Mouse (Mus musculus): Measurements from ENCODE around the gene Krt222.
"Not testable (repeated sequence)": the region's sequence is repeated elsewhere in the genome, so short reads cannot be mapped to it uniquely, and the experiment has no call there.

The Krt222 gene

GRCm38 (mm10) chr11:99243820-99244374 lies at the start of gene Krt222:
Gene Krt222, minus strand, starts transcription at chr11:99244085.
- DNase-seq, result no peak

- peak; percentile 46 to 52 for DNase-seq
These were observed 49.0 kb upstream of the Krt222 start for GRCm38 (mm10) chr11:99292846-99293245.

GRCm38 (mm10) chr11:99284833-99285312 lies 41.0 kb upstream of the Krt222 start, which contains the start of gene Krt24:
Gene Krt24, minus strand, starts transcription at chr11:99285262.
- DNase-seq, result no peak

DNA sequence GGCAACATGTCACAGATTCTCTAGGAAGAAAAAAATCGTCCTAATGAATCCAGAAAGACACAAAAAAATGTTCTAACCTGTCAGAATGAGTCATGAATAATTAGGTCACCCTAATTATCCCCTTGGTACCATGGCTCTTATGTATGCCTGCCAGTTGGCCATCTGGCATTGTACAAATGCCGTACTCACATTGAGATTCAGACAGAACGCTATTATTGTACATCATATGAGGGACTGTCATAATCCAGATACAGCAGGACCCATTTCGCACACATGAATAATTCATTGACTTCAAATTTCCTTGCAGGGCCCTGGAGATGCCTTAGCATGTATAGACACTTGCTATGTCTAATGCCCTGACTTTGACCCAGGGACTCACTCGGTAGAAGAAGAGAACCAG lies 40.1 kb upstream of the Krt222 start:
- no peak for DNase-seq

- no peak for DNase-seq
These were observed 39.4 kb upstream of the Krt222 start for GRCm38 (mm10) chr11:99283334-99283733.

DNA sequence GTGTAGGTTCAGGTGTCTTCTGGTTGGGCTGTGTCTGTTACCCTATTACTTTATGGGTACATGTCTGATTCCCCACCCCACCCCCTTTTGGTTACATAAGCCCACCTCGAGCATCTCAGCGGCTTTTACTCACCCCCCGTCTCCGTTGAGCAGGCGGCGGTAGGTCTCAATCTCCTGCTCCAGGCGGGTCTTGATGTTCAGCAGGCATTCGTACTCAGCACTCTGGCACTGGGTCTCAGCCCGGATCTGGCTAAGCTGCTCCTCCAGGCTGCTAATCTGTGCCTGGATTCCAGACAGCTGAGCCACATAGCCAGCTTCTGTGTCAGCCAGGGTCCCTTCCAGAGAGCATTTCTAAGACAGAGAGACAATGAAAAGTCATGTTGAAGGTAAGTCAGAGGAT lies 37.2 kb upstream of the Krt222 start:
- no peak for DNase-seq

GRCm38 (mm10) chr11:99279986-99280385 lies 36.1 kb upstream of the Krt222 start:
- DNase-seq, result no peak

DNA sequence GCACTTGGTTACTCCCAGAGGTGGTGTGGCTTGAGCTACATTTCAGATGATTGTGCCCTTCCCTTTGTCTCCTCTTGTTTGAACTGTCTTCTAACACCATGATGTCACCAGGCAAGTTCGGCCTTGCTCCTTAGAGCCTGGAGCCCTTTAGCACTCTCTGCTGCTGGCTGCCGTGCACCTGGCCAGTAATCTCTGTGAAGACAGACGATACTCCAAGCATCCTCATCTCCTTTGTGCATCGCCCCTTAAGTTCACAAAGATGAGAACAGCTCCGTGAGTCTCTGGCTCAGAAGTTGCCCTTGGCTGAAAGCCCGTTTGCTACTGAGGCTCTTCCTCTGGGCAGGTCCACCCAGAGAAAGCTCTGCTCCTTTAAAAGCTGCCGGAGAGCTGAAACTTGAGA lies 32.9 kb upstream of the Krt222 start:
- no peak for DNase-seq

- DNase-seq, result no peak
These were observed 31.7 kb upstream of the Krt222 start for GRCm38 (mm10) chr11:99275624-99276023.

DNA sequence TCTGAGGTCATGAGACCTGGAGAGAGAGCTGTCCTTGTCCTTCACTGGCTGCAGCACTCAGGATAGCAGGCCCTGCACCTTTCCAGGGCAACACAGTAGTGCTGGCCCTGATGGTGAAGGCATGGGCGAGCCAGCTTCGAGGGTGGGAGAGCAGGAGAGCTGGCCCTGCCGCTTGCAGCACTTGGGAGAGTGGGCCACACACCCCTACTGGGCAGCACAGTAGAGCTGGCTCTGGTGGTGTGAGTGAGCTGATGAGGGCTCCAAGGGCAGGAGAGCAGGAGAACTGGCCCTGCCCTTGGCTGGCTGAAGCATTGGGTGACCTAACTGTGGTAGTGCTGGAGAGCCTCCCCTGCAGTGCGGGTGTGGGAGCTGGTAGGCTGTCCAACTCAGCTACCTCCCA lies 28.8 kb upstream of the Krt222 start:
- DNase-seq, result no peak

DNA sequence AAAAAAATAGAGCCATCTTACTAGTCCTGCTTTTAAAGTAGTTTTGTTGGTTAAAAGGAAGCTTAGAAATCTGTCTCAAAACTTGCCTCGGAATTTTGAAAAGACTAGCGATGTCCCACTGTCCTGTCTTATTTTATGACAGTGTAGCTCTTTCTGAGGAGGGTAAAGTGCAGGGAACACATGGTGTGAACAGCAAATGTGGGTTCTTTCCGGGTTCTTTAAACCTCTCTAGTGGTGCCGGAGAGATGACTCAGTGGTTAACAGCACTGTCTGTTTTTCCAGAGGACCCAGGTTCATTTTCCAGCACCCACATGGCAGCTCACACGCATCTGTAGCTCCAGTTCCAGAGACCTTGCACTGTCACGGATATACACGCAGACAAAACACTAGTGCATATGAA lies 25.3 kb upstream of the Krt222 start:
- no peak for DNase-seq

- no peak for DNase-seq
These were observed 21.9 kb upstream of the Krt222 start for GRCm38 (mm10) chr11:99265796-99266195.

DNA sequence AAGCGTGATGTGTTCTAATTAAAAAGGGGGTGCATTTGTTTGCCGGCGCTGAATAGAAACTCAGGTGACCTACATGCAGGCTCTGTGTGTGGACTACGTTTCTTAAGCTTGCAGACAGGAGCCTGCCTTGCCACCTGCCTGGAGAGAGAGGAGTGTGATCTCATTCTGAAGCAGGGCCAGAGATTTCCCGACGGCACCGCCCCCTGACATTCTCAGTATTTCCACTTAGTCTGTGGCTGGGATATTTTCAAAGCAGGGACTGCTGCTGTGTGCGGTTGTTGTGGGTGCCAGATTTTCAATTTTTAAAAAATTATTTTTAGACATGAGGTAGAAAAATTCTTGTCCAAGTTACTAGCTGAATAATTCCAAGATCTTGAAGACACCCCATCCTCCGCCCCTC lies 21.3 kb upstream of the Krt222 start:
- DNase-seq, result no peak

DNA sequence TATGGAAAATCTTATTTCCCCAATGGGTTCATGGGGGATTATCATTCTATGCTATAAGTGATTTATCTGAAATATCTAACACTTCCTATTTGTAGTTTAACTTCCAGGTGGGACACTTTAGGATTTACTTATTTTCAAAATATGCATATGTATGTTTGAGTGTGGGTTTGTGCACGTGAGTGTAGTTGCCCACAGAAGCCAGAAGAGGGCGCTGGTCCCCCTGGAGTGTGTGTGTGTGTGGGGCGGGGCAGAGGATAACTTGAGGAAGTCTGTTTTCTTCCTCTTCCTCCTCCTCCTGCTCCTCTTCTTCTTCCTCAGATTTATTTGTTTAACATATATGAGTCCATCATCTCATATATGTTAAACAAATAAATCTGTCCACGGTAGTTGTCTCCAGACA lies 12.3 kb upstream of the Krt222 start:
- DNase-seq, result no peak

GRCm38 (mm10) chr11:99255316-99255715 lies 11.4 kb upstream of the Krt222 start:
- DNase-seq, result peak; percentile 10 to 21

DNA sequence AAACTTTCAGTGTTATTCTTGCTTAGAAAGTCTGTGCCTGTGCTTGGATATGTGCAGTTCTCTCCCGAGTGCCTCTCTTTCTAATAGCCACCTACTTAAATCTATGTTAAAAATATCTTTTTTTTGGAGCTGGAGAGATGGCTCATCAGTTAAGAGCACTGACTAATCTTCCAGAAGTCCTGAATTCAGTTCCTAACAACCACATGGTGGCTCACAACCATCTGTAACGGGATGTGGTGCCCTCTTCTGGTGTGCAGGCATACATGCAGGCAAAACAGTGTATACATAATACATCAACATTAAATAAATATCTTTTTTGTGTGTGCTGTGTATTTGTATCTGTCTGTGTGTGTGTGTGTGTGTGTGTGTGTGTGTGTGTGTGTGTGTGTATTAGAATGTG lies 10.0 kb upstream of the Krt222 start:
- no peak for DNase-seq

DNA sequence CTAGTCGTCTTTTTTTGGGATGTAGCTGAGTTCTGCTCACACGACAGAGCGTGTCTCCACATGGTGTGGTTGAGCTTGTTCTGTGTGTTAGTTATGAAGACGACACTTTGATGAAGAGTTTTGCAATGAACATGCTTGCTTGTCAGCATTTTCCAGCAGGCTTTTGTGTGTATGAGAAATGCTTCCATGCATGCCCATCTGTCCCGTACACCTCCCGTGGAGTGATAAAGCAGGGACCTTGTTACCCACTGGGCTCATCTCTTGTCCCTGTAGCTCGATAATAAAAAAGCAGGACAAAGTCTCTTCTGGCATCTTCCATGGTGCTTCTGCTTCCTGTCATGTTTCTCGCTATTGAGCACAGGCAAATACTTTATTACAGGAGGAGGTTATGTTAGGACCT lies 8.8 kb upstream of the Krt222 start:
- no peak for DNase-seq

DNA sequence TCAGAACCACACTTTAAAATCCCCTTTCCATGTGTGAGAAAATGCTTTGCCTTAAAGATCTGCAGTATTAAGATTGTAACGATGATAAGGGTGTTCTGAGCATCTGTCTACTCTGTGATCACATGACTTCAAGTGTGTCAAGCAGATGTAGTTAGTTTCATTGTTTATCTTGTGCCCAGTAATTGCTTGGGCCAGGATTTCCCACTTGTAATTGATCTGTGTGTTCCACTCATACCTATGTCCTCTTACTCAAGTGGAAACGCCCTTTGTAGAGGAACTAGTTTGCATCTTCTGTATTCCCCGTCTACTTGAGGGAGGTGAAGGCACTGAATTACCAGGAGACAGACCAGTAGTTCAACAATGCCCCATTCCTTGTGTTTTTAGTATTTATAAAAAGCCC lies 6.8 kb upstream of the Krt222 start:
- no peak for DNase-seq

- no peak for DNase-seq
These were observed 6.4 kb upstream of the Krt222 start for GRCm38 (mm10) chr11:99250241-99250640.

DNA sequence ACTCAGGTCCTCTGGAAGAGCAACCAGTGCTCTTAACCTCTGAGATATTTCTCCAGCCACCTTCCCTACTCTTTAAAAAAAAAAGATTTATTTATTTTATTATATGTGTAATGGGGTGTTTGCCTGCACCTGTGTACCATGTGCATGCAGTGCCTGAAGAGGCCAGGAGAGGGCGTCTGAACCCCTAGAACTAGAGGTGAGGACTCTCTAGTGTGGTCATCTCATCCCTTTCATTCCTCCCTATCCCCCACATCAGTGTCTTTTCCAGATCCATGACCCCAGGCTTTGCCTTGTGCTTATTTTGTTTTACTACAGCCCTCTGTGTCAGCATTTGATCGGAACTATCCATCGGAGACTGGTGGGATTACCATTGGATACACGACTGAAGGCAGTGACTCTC lies 5.2 kb upstream of the Krt222 start:
- peak in 1 of 2 experiments; percentile 19 for DNase-seq

DNA sequence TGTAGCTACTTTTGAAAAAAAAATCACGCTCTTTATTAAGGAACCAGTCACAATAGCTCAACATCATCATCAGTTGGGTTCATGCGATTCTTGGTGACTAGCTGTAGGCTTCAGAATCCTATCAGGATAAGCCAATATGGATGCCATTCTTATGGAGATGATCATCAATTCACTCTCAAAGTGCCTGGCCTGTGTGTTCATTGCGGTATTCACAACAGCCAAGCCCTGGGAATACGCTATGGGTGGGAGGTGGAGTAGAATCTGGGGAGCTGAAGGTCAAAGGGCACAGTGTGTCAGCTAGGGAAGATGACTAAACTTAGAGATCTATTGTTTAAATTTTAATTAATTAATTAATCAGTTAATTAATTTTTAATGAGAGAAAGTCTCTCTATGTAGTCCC lies 4.0 kb upstream of the Krt222 start:
- DNase-seq, result no peak

DNA sequence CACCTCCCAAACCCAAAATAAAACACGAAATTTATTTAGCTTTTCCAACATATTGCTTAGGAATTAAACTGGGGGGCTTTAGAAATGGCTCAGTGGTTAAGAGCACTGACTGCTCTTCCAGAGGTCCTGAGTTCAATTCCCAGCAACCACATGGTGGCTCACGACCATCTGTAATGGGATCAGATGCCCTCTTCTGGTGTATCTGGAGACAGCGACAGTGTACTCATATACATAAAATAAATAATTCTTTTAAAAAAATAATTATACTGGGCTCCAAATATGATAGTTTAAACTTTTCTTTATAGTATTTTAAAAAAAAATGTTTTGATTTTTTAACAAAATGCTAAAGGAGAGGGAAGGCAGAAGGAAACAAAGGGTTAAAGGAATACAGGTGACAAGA lies 634 bp upstream of the Krt222 start:
- DNase-seq, result not testable (repeated sequence)

DNA sequence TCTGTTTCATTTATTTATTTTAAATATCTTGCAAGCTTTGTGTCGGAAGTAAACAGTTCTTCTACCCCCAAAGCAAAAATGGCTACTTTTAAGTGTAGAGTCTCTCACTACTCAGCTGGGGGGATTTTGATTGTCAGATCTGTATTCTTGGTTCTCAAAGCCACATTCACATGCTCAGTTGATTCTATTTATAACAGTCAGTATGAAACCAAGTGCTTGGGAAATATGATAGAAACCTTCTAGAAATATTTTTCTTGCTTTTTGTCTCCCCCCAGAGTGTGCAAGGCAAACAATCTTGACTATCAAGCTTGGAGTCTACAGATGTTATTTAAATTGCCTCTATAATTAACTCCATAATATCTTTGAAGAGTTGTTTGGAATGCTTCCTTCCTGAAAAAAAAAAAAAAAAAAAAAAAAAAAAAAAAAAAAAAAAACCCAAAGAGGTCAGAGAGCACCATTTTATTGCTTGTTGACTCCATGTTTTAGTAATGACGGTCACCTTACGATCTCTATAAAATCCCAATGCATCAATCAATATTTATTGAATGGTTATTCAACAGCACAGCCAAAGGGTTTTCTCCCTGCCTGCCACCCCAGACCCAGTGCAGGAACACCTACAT lies 575 bp downstream of the Krt222 start:
- no peak for DNase-seq

DNA sequence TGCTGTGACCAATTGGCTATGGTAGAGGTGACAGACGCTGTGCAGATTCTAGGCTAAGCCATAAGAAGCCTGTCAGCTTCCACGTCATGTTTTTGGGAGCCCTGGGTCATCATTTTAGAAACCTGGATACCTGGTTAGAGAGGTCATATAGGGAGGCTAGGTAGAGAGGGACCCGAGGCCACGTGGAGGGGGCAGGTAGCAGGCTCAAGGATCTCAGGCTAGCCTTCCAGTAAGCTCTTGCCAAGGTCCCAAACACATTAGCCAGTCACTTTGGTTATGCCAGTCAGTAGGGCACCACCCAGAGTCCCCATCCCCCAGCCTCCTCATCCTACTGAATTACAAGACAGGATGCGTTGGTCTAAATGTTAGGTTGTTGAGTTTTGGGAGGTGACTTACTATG lies 1.8 kb downstream of the Krt222 start:
- no peak for DNase-seq

- DNase-seq, result peak; percentile 69 to 83
These were observed 5.4 kb downstream of the Krt222 start for GRCm38 (mm10) chr11:99238468-99238867.

Data from thymus, postnatal 36 days (tissue).